Mouse (Mus musculus): ENCODE measurements around the gene Neto2. TPM values are rescaled to one million over a fixed set of nuclear protein-coding genes. Genes with fewer than 3 reads are reported as not detected.

The Neto2 gene
- polyA plus RNA-seq, 1 experiment from 2014 or later: 98.5 TPM

- H3K4me3 ChIP-seq (ENCODE audit: low read depth, low read length): no peak overlapping the region
- no peaks in the 10 kb centered on the region for H3K36me3 ChIP-seq (ENCODE audit: control insufficient read depth, insufficient read depth, low read length)
- no peaks in the 10 kb centered on the region for H3K27me3 ChIP-seq (ENCODE audit: control insufficient read depth, insufficient read depth, low read length)
- no peaks in the 10 kb centered on the region for H3K4me1 ChIP-seq (ENCODE audit: control insufficient read depth, insufficient read depth, low read length)
- no peaks in the 10 kb centered on the region for H3K9me3 ChIP-seq (ENCODE audit: control insufficient read depth, low read length)
- H3K9ac ChIP-seq (replicated peaks; ENCODE audit: low read depth, low read length): no peak overlapping the region
- no peak overlapping the region for H3K4me2 ChIP-seq (ENCODE audit: low read depth, low read length)
- no peak overlapping the region for H3K27ac ChIP-seq (ENCODE audit: low read depth, low read length)
- no peak for ATAC-seq (ENCODE audit: low read depth)
Observed at GRCm38 (mm10) chr8:85607804-85608203, 92.9 kb downstream of the Neto2 start.

- Histone ChIP-seq H3K9ac (replicated peaks; ENCODE audit: low read depth, low read length) (no peak overlapping the region), H3K36me3 (ENCODE audit: control insufficient read depth, insufficient read depth, low read length) (no peaks in the 10 kb centered on the region), H3K27ac (ENCODE audit: low read depth, low read length) (no peak overlapping the region; the same call in 1 of the 2 replicates), H3K27me3 (ENCODE audit: control insufficient read depth, insufficient read depth, low read length) (no peaks in the 10 kb centered on the region), H3K4me3 (ENCODE audit: low read depth, low read length) (no peak overlapping the region), H3K4me2 (ENCODE audit: low read depth, low read length) (no peak overlapping the region), H3K4me1 (ENCODE audit: control insufficient read depth, insufficient read depth, low read length) (no peaks in the 10 kb centered on the region), H3K9me3 (ENCODE audit: control insufficient read depth, low read length) (no peaks in the 10 kb centered on the region)
- ATAC-seq (ENCODE audit: low read depth): peak; percentile 54; the same call in 1 of the 2 replicates
- 56% methylated on average over 1 of the region's 1 CpGs for WGBS
Observed at GRCm38 (mm10) chr8:85606974-85607373, 93.8 kb downstream of the Neto2 start.

GRCm38 (mm10) chr8:85606561-85606960, 94.2 kb downstream of the Neto2 start:
- no peak overlapping the region for H3K4me2 ChIP-seq (ENCODE audit: low read depth, low read length)
- no peak overlapping the region for H3K9ac ChIP-seq (replicated peaks; ENCODE audit: low read depth, low read length)
- H3K27me3 ChIP-seq (ENCODE audit: control insufficient read depth, insufficient read depth, low read length): no peaks in the 10 kb centered on the region
- ATAC-seq (ENCODE audit: low read depth): no peak
- no peak overlapping the region for H3K4me3 ChIP-seq (ENCODE audit: low read depth, low read length)
- WGBS: 82% methylated on average over 3 of the region's 3 CpGs
- no peaks in the 10 kb centered on the region for H3K36me3 ChIP-seq (ENCODE audit: control insufficient read depth, insufficient read depth, low read length)
- no peaks in the 10 kb centered on the region for H3K4me1 ChIP-seq (ENCODE audit: control insufficient read depth, insufficient read depth, low read length)
- H3K9me3 ChIP-seq (ENCODE audit: control insufficient read depth, low read length): no peaks in the 10 kb centered on the region
- no peak overlapping the region; the same call in 1 of the 2 replicates for H3K27ac ChIP-seq (ENCODE audit: low read depth, low read length)

GRCm38 (mm10) chr8:85604201-85604600, 96.5 kb downstream of the Neto2 start:
- no peak for ATAC-seq (ENCODE audit: low read depth)
- 78% methylated on average over 4 of the region's 4 CpGs for WGBS
- no peak overlapping the region for H3K9ac ChIP-seq (replicated peaks; ENCODE audit: low read depth, low read length)

GRCm38 (mm10) chr8:85603203-85603895, 97.4 kb downstream of the Neto2 start:
- H3K9ac ChIP-seq (replicated peaks; ENCODE audit: low read depth, low read length): no peak overlapping the region
- ATAC-seq (ENCODE audit: low read depth): peak; percentile 61; the same call in 1 of the 2 replicates
- no peak overlapping the region for H3K27ac ChIP-seq (ENCODE audit: low read depth, low read length)
- H3K9me3 ChIP-seq (ENCODE audit: control insufficient read depth, low read length): no peaks in the 10 kb centered on the region
- WGBS: 39% methylated on average over 8 of the region's 8 CpGs
- H3K4me1 ChIP-seq (ENCODE audit: control insufficient read depth, insufficient read depth, low read length): no peaks in the 10 kb centered on the region
- no peak overlapping the region for H3K4me2 ChIP-seq (ENCODE audit: low read depth, low read length)
- no peaks in the 10 kb centered on the region for H3K36me3 ChIP-seq (ENCODE audit: control insufficient read depth, insufficient read depth, low read length)
- no peak overlapping the region for H3K4me3 ChIP-seq (ENCODE audit: low read depth, low read length)
- no peaks in the 10 kb centered on the region for H3K27me3 ChIP-seq (ENCODE audit: control insufficient read depth, insufficient read depth, low read length)

More at GRCm38 (mm10) chr8:85604201-85604600, 96.5 kb downstream of the Neto2 start:
- Histone ChIP-seq H3K4me3 (ENCODE audit: low read depth, low read length) (no peak overlapping the region), H3K36me3 (ENCODE audit: control insufficient read depth, insufficient read depth, low read length) (no peaks in the 10 kb centered on the region), H3K27ac (ENCODE audit: low read depth, low read length) (no peak overlapping the region), H3K4me2 (ENCODE audit: low read depth, low read length) (no peak overlapping the region), H3K4me1 (ENCODE audit: control insufficient read depth, insufficient read depth, low read length) (no peaks in the 10 kb centered on the region), H3K9me3 (ENCODE audit: control insufficient read depth, low read length) (no peaks in the 10 kb centered on the region), H3K27me3 (ENCODE audit: control insufficient read depth, insufficient read depth, low read length) (no peaks in the 10 kb centered on the region)

- no peaks in the 10 kb centered on the region for H3K27me3 ChIP-seq (ENCODE audit: control insufficient read depth, insufficient read depth, low read length)
- no peak overlapping the region for H3K4me2 ChIP-seq (ENCODE audit: low read depth, low read length)
- H3K36me3 ChIP-seq (ENCODE audit: control insufficient read depth, insufficient read depth, low read length): no peaks in the 10 kb centered on the region
- no peaks in the 10 kb centered on the region for H3K9me3 ChIP-seq (ENCODE audit: control insufficient read depth, low read length)
- H3K9ac ChIP-seq (replicated peaks; ENCODE audit: low read depth, low read length): no peak overlapping the region
- H3K4me1 ChIP-seq (ENCODE audit: control insufficient read depth, insufficient read depth, low read length): no peaks in the 10 kb centered on the region
- no peak for ATAC-seq (ENCODE audit: low read depth)
- no peak overlapping the region for H3K4me3 ChIP-seq (ENCODE audit: low read depth, low read length)
- 84% methylated on average over 4 of the region's 4 CpGs for WGBS
- no peak overlapping the region for H3K27ac ChIP-seq (ENCODE audit: low read depth, low read length)
Observed at GRCm38 (mm10) chr8:85602737-85603136, 98.0 kb downstream of the Neto2 start.

- Histone ChIP-seq H3K4me1 (ENCODE audit: control insufficient read depth, insufficient read depth, low read length) (no peaks in the 10 kb centered on the region), H3K4me2 (ENCODE audit: low read depth, low read length) (no peak overlapping the region), H3K36me3 (ENCODE audit: control insufficient read depth, insufficient read depth, low read length) (no peaks in the 10 kb centered on the region), H3K27ac (ENCODE audit: low read depth, low read length) (no peak overlapping the region), H3K27me3 (ENCODE audit: control insufficient read depth, insufficient read depth, low read length) (no peaks in the 10 kb centered on the region), H3K4me3 (ENCODE audit: low read depth, low read length) (no peak overlapping the region), H3K9me3 (ENCODE audit: control insufficient read depth, low read length) (no peaks in the 10 kb centered on the region), H3K9ac (replicated peaks; ENCODE audit: low read depth, low read length) (no peak overlapping the region)
- ATAC-seq (ENCODE audit: low read depth): no peak
- WGBS: 85% methylated on average over 8 of the region's 8 CpGs
Observed at GRCm38 (mm10) chr8:85601741-85602140, 99.0 kb downstream of the Neto2 start.

- H3K9ac ChIP-seq (replicated peaks; ENCODE audit: low read depth, low read length): no peak overlapping the region
- no peak overlapping the region for H3K4me2 ChIP-seq (ENCODE audit: low read depth, low read length)
- no peak for ATAC-seq (ENCODE audit: low read depth)
- no peak overlapping the region for H3K4me3 ChIP-seq (ENCODE audit: low read depth, low read length)
- no peaks in the 10 kb centered on the region for H3K27me3 ChIP-seq (ENCODE audit: control insufficient read depth, insufficient read depth, low read length)
- H3K9me3 ChIP-seq (ENCODE audit: control insufficient read depth, low read length): no peaks in the 10 kb centered on the region
- WGBS: 75% methylated on average over 8 of the region's 8 CpGs
- H3K27ac ChIP-seq (ENCODE audit: low read depth, low read length): no peak overlapping the region
- H3K36me3 ChIP-seq (ENCODE audit: control insufficient read depth, insufficient read depth, low read length): no peaks in the 10 kb centered on the region
- H3K4me1 ChIP-seq (ENCODE audit: control insufficient read depth, insufficient read depth, low read length): no peaks in the 10 kb centered on the region
Observed at GRCm38 (mm10) chr8:85597413-85598191, 103.1 kb downstream of the Neto2 start.

GRCm38 (mm10) chr8:85595391-85595790, 105.3 kb downstream of the Neto2 start:
- Histone ChIP-seq H3K4me3 (ENCODE audit: low read depth, low read length) (no peak overlapping the region), H3K27me3 (ENCODE audit: control insufficient read depth, insufficient read depth, low read length) (no peaks in the 10 kb centered on the region), H3K36me3 (ENCODE audit: control insufficient read depth, insufficient read depth, low read length) (no peaks in the 10 kb centered on the region), H3K27ac (ENCODE audit: low read depth, low read length) (no peak overlapping the region), H3K4me1 (ENCODE audit: control insufficient read depth, insufficient read depth, low read length) (no peaks in the 10 kb centered on the region), H3K9ac (replicated peaks; ENCODE audit: low read depth, low read length) (no peak overlapping the region), H3K4me2 (ENCODE audit: low read depth, low read length) (no peak overlapping the region), H3K9me3 (ENCODE audit: control insufficient read depth, low read length) (no peaks in the 10 kb centered on the region)
- 36% methylated on average over 6 of the region's 6 CpGs for WGBS
- ATAC-seq (ENCODE audit: low read depth): no peak

Measured in neural tube, embryonic 14.5 days (tissue).